Mouse (Mus musculus) hindbrain, embryonic 13.5 days (tissue): ENCODE results near the gene Ccsap. TPM values are rescaled to one million over a fixed set of nuclear protein-coding genes. Genes with fewer than 3 reads are reported as not detected.

Experiments
- ATAC-seq: fragments of 200-750 bp; cut with Nextera tagmentation; 2 replicates; pipeline ENCODE4 v1.8.0; 2017; ENCODE audit warnings: moderate TSS enrichment; ENCODE audit not compliant: low FRiP score
- H3K27ac ChIP-seq: fragments of 300-500 bp; sonication (generic); 2 replicates; pipeline ENCODE4 v1.5.1; 2015; ENCODE audit warnings: inconsistent platforms, mild to moderate bottlenecking, moderate library complexity
- H3K27me3 ChIP-seq: fragments of 300-500 bp; sonication (generic); 2 replicates; pipeline ENCODE4 v1.6.1; 2015; ENCODE audit warnings: mild to moderate bottlenecking, inconsistent platforms
- H3K36me3 ChIP-seq: fragments of 300-500 bp; sonication (generic); 2 replicates; pipeline ENCODE4 v1.6.1; 2015; ENCODE audit warnings: mild to moderate bottlenecking, inconsistent platforms
- H3K4me1 ChIP-seq: fragments of 300-500 bp; sonication (generic); replicated peaks from 2 replicates; pipeline ENCODE4 v1.6.1; 2015; ENCODE audit warnings: inconsistent platforms
- H3K4me2 ChIP-seq: fragments of 300-500 bp; sonication (generic); 2 replicates; pipeline ENCODE4 v1.6.1; 2015; ENCODE audit warnings: inconsistent platforms, mild to moderate bottlenecking, moderate library complexity
- H3K4me3 ChIP-seq: fragments of 300-500 bp; sonication (generic); 2 replicates; pipeline ENCODE4 v1.5.1; 2015; ENCODE audit warnings: mild to moderate bottlenecking, inconsistent platforms
- H3K9ac ChIP-seq: fragments of 300-500 bp; sonication (generic); 2 replicates; pipeline ENCODE4 v1.6.1; 2015; ENCODE audit warnings: mild to moderate bottlenecking, inconsistent platforms
- H3K9me3 ChIP-seq: fragments of 300-500 bp; sonication (generic); 2 replicates; pipeline ENCODE4 v1.6.1; 2016; ENCODE audit warnings: inconsistent platforms
- WGBS: fragments of 180-500 bp; shearing (Covaris S2); methylation state at CpG from one replicate; pipeline ENCODE4 v1.1.7; 2015; 5-methylcytosine and 5-hydroxymethylcytosine counted together
- polyA plus RNA-seq: library from polyadenylated mRNA; unstranded; fragments of >200 nt; fragmentation: Nextera tagmentation; extraction: Ambion mirVana; gene quantifications from 2 replicates; pipeline ENCODE4 v1.2.1, GENCODE M21; 2015

Gene Ccsap
- polyA plus RNA-seq, 1 experiment from 2014 or later = 4.1 TPM

DNA sequence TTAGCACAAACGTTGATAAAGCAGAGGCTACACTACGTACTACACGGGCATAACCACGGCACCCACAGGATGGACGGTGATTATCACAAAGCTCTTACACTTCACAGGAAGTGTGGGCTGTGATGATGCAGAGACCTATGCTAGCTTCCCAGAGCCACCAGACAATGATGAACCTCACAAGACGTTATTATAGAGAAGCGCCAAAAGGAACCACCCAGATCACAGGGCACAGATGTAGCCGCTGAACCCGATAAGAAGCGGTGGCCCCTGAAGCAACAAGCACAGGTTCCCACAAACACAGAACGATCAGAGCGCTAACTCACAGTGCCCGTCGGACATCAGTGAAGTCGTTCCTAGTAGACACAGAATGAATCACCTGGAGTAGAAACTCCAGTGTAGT is 62.1 kb downstream of the Ccsap start:
- Histone ChIP-seq H3K9me3 (no peaks in the 10 kb centered on the region), H3K4me2 (no peak overlapping the region), H3K36me3 (no peaks in the 10 kb centered on the region), H3K9ac (no peak overlapping the region), H3K4me1 (peaks cover 7% of the 10 kb centered on the region; the same call in 1 of the 2 replicates), H3K27ac (no peak overlapping the region), H3K27me3 (no peaks in the 10 kb centered on the region), H3K4me3 (no peak overlapping the region)
- WGBS = 94% methylated on average over 15 of the region's 15 CpGs
- no peak for ATAC-seq

GRCm38 (mm10) chr8:123796758-123797157 is 63.3 kb downstream of the Ccsap start:
- H3K27ac ChIP-seq = no peak overlapping the region
- H3K4me2 ChIP-seq = no peak overlapping the region
- WGBS = 61% methylated on average over 4 of the region's 4 CpGs
- no peak for ATAC-seq
- 0 out of 2 replicates have a peak, but pooled peaks cover 4% of the 10 kb centered on the region for H3K27me3 ChIP-seq
- H3K9ac ChIP-seq = no peak overlapping the region
- H3K4me1 ChIP-seq = peaks cover 10% of the 10 kb centered on the region
- no peaks in the 10 kb centered on the region for H3K9me3 ChIP-seq
- H3K4me3 ChIP-seq = no peak overlapping the region
- no peaks in the 10 kb centered on the region for H3K36me3 ChIP-seq

DNA sequence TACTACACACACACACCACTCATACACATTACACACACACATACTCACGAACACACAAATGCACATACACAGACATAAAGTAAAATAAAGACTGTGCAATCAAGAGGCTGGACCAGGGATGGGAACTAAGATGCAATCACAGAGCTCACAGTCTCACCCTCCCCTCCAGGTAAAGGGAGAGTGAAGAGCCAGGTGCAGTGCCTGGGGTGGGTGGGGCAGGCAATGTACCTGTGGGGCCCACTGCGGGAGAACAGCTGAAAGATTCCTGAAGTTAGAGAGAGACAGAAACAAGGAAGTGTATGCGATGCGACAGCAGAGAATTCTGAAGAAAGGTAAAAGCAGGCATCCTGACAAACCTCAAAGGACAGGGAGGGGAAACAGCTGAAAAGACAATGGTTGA is 65.2 kb downstream of the Ccsap start:
- 85% methylated on average over 4 of the region's 4 CpGs for WGBS
- H3K9ac ChIP-seq = no peak overlapping the region
- no peaks in the 10 kb centered on the region for H3K9me3 ChIP-seq

GRCm38 (mm10) chr8:123793900-123794299 is 66.1 kb downstream of the Ccsap start:
- no peak overlapping the region for H3K27ac ChIP-seq
- 50% methylated on average over 10 of the region's 10 CpGs for WGBS
- ATAC-seq = no peak
- H3K4me1 ChIP-seq = peaks cover 24% of the 10 kb centered on the region
- no peak overlapping the region for H3K9ac ChIP-seq
- H3K4me3 ChIP-seq = no peak overlapping the region
- no peak overlapping the region for H3K4me2 ChIP-seq
- 0 out of 2 replicates have a peak, but pooled peaks cover 4% of the 10 kb centered on the region for H3K27me3 ChIP-seq
- H3K9me3 ChIP-seq = no peaks in the 10 kb centered on the region
- H3K36me3 ChIP-seq = no peaks in the 10 kb centered on the region

More for the DNA sequence above, 65.2 kb downstream of the Ccsap start:
- Histone ChIP-seq H3K36me3 (no peaks in the 10 kb centered on the region), H3K27me3 (0 out of 2 replicates have a peak, but pooled peaks cover 4% of the 10 kb centered on the region), H3K4me2 (no peak overlapping the region), H3K27ac (no peak overlapping the region), H3K4me3 (no peak overlapping the region), H3K4me1 (peaks cover 24% of the 10 kb centered on the region)
- ATAC-seq = no peak

DNA sequence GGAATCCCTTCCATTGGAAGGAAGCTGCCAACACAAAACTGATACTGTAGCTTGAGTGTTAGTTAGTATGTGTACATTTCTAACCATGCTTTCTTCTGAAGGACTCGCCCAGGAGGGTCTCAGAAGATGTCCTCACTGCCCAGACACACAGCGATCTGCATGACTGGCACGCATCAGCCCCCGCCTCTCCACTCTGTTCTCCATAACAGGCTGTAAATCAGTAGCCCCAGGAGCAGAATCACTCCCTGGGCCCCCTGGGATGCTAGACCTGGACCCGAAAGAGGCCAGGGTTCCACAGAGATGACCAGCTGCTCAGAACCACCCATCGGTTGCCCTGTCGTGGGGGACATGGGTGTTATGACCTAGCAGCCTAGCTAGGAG is 68.2 kb downstream of the Ccsap start:
- H3K27ac ChIP-seq = peak overlapping the region; percentile 15
- H3K27me3 ChIP-seq = 0 out of 2 replicates have a peak, but pooled peaks cover 4% of the 10 kb centered on the region

DNA sequence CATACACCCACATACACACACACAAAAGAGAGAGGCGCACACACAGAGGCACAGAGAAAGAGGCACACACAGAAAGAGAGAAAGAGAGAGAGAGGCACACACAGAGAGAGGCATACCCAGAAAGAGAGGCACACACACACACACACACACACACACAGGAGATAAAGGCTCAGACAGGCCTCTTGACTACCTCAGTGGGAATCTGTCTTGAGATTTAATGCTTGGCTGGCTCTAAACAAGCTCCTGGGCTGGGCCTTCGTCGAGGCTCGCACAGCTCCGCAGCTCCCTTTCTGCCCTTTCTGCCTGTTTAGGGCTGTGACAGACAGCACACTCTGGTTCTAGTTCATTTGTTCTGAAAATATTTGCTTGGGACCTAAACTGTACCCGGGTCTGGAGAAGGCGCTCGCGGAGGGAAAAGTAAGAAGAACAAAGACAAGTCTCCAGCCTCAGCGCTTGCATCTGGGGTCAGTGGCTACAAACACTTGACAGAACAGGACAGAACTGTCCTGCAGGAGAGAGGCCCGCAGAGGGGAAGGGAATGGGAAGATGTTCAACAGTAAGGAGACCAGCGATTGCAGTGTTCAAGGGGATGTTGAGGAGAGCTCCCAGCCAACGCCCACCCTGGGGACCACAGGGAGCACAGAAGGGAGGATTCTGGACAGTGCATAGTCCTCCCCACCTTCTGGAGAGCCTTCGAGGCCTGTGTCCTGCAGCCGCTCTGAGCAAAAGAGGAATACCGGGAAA is 68.7 kb downstream of the Ccsap start:
- ATAC-seq = no peak
- WGBS = 21% methylated on average over 16 of the region's 16 CpGs
- peak overlapping the region; percentile 15; the same call in 1 of the 2 replicates for H3K27ac ChIP-seq
- H3K4me1 ChIP-seq = peaks cover 24% of the 10 kb centered on the region
- peak overlapping the region; percentile 40; the same call in 1 of the 2 replicates for H3K9ac ChIP-seq
- H3K27me3 ChIP-seq = 0 out of 2 replicates have a peak, but pooled peaks cover 4% of the 10 kb centered on the region
- H3K4me3 ChIP-seq = no peak overlapping the region
- H3K9me3 ChIP-seq = no peaks in the 10 kb centered on the region
- H3K4me2 ChIP-seq = no peak overlapping the region
- H3K36me3 ChIP-seq = no peaks in the 10 kb centered on the region

More for the DNA sequence above, 68.2 kb downstream of the Ccsap start:
- H3K9ac ChIP-seq = peak overlapping the region; percentile 40; the same call in 1 of the 2 replicates
- peaks cover 24% of the 10 kb centered on the region for H3K4me1 ChIP-seq
- no peak overlapping the region for H3K4me3 ChIP-seq
- ATAC-seq = no peak
- 57% methylated on average over 7 of the region's 7 CpGs for WGBS
- no peaks in the 10 kb centered on the region for H3K36me3 ChIP-seq
- no peak overlapping the region for H3K4me2 ChIP-seq
- H3K9me3 ChIP-seq = no peaks in the 10 kb centered on the region

Other genes with a start within 250 kb of the Ccsap start
- gene Rhou, start 206.3 kb downstream of the Ccsap start, polyA plus RNA-seq = 11.3 and 12.2 TPM in 2 replicates
- 73.9 and 74.8 TPM in 2 replicates for gene Rab4a, start 54.2 kb downstream of the Ccsap start, polyA plus RNA-seq
- 7.4 and 9.9 TPM in 2 replicates for gene Acta1, start 34.5 kb upstream of the Ccsap start, polyA plus RNA-seq
- gene Nup133, start 89.1 kb upstream of the Ccsap start, polyA plus RNA-seq = 25.3 and 25.4 TPM in 2 replicates
- gene Abcb10, start 122.9 kb upstream of the Ccsap start, polyA plus RNA-seq = 11.8 and 12.0 TPM in 2 replicates
- 23.6 and 24.5 TPM in 2 replicates for gene Taf5l, start 161.2 kb upstream of the Ccsap start, polyA plus RNA-seq
- gene Urb2, start 161.3 kb upstream of the Ccsap start, polyA plus RNA-seq = 3.2 TPM in 2 replicates